Mouse (Mus musculus) CH12.LX (cell line): Measurements from ENCODE around the gene Rusc2. TPM values are rescaled to one million over a fixed set of nuclear protein-coding genes. Genes with fewer than 3 reads are reported as not detected.

Experiments
- DNase-seq: peaks from one replicate; pipeline ENCODE4 v3.0.0-alpha.2; 2013; ENCODE audit errors: extremely low read depth
- H3K27ac ChIP-seq: 2 replicates; pipeline ENCODE4 v1.5.1; 2012; ENCODE audit warnings: low read depth, mild to moderate bottlenecking, control low read depth, moderate library complexity; ENCODE audit not compliant: insufficient read depth
- H3K27me3 ChIP-seq: replicated peaks from 2 replicates; pipeline ENCODE3; 2012; ENCODE audit warnings: inconsistent platforms
- H3K36me3 ChIP-seq, 2 experiments: replicated peaks in 1 of 2; 2 replicates each; pipeline versions ENCODE3 to v1.6.1; 2012; ENCODE audit warnings: inconsistent platforms in 1 of 2, low read length in 1 of 2, mild to moderate bottlenecking in 1 of 2, mixed read lengths in 1 of 2, moderate library complexity in 1 of 2; ENCODE audit not compliant: control insufficient read depth in 1 of 2, insufficient read depth in 1 of 2
- H3K4me1 ChIP-seq, 2 experiments: 2 replicates each; pipeline ENCODE4 v1.6.1; 2012; ENCODE audit warnings: inconsistent platforms in 1 of 2, moderate library complexity in 1 of 2; ENCODE audit not compliant: insufficient read depth in 2 of 2, control insufficient read depth in 1 of 2
- H3K4me2 ChIP-seq: 2 replicates; pipeline ENCODE4 v1.6.1; 2012; ENCODE audit warnings: low read depth, mild to moderate bottlenecking, control low read depth; ENCODE audit not compliant: poor library complexity, insufficient read depth, severe bottlenecking
- H3K4me3 ChIP-seq, 3 experiments: fragments of 150-350 bp in 1 of 3; sonication (generic) in 1 of 3; replicated peaks in 1 of 3; 2 replicates each; pipeline versions ENCODE3 to v1.5.1; 2011 to 2012; ENCODE audit warnings: low read depth in 2 of 3, low read length in 2 of 3, mild to moderate bottlenecking in 2 of 3, moderate library complexity in 2 of 3, control low read depth in 1 of 3, improper control_type of control experiment in 1 of 3, inconsistent platforms in 1 of 3, mixed read lengths in 1 of 3; ENCODE audit not compliant: poor library complexity in 1 of 3
- H3K79me2 ChIP-seq: replicated peaks from 2 replicates; pipeline ENCODE4 v1.6.1; 2012; ENCODE audit warnings: mild to moderate bottlenecking, moderate library complexity; ENCODE audit not compliant: control insufficient read depth, poor library complexity, insufficient read depth, severe bottlenecking; ENCODE audit errors: extremely low read depth
- H3K9ac ChIP-seq: 2 replicates; pipeline ENCODE4 v1.6.1; 2012; ENCODE audit warnings: low read depth, mild to moderate bottlenecking, control low read depth, moderate library complexity; ENCODE audit not compliant: insufficient read depth
- H3K9me3 ChIP-seq: replicated peaks from 2 replicates; pipeline ENCODE3; 2012; ENCODE audit warnings: low read length, inconsistent platforms, mixed read lengths
- CHD1 ChIP-seq: IDR thresholded peaks from 2 replicates; pipeline ENCODE4 v1.6.1; 2012; ENCODE audit warnings: low read depth, low read length, improper control_type of control experiment, inconsistent platforms
- CHD2 ChIP-seq: IDR thresholded peaks from 2 replicates; pipeline ENCODE4 v1.6.1; 2011; ENCODE audit warnings: low read length, improper control_type of control experiment
- E2F4 ChIP-seq: IDR thresholded peaks from 2 replicates; pipeline ENCODE4 v1.6.1; 2011; ENCODE audit warnings: low read depth, low read length, improper control_type of control experiment; ENCODE audit not compliant: insufficient replicate concordance
- ELF1 ChIP-seq: IDR thresholded peaks from 2 replicates; pipeline ENCODE4 v1.6.1; 2014; ENCODE audit warnings: low read depth, mild to moderate bottlenecking, inconsistent platforms, low read length, improper control_type of control experiment
- EP300 ChIP-seq: IDR thresholded peaks from 2 replicates; pipeline ENCODE4 v1.6.1; 2011; ENCODE audit warnings: low read length, improper control_type of control experiment
- HCFC1 ChIP-seq: IDR thresholded peaks from 2 replicates; pipeline ENCODE4 v1.6.1; 2012; ENCODE audit warnings: low read depth, mild to moderate bottlenecking, inconsistent platforms, low read length, improper control_type of control experiment
- IRF4 ChIP-seq: IDR thresholded peaks from 2 replicates; pipeline ENCODE4 v1.6.1; 2014; ENCODE audit warnings: low read depth, mild to moderate bottlenecking, inconsistent platforms, low read length, improper control_type of control experiment
- JUN ChIP-seq: IDR thresholded peaks from 2 replicates; pipeline ENCODE4 v1.6.1; 2011; ENCODE audit warnings: low read depth, mild to moderate bottlenecking, low read length, improper control_type of control experiment, moderate library complexity; ENCODE audit not compliant: insufficient read depth
- JUND ChIP-seq: conservative IDR thresholded peaks from 2 replicates; pipeline ENCODE4 v1.6.1; 2011; ENCODE audit warnings: low read depth, low read length, improper control_type of control experiment
- MAX ChIP-seq: IDR thresholded peaks from 2 replicates; pipeline ENCODE4 v1.6.1; 2011; ENCODE audit warnings: low read length, improper control_type of control experiment
- MAZ ChIP-seq: IDR thresholded peaks from 2 replicates; pipeline ENCODE4 v1.6.1; 2012; ENCODE audit warnings: low read depth, mild to moderate bottlenecking, inconsistent platforms, low read length, improper control_type of control experiment, moderate library complexity
- MXI1 ChIP-seq: IDR thresholded peaks from 2 replicates; pipeline ENCODE4 v1.6.1; 2011; ENCODE audit warnings: mild to moderate bottlenecking, low read depth, low read length, improper control_type of control experiment
- MYC ChIP-seq: IDR thresholded peaks from 2 replicates; pipeline ENCODE4 v1.6.1; 2011; ENCODE audit warnings: low read depth, mild to moderate bottlenecking, improper control_type of control experiment, low read length
- NELFE ChIP-seq: IDR thresholded peaks from 2 replicates; pipeline ENCODE4 v1.6.1; 2011; ENCODE audit warnings: low read depth, low read length, improper control_type of control experiment
- NRF1 ChIP-seq: IDR thresholded peaks from 2 replicates; pipeline ENCODE4 v1.6.1; 2014; ENCODE audit warnings: low read depth, mild to moderate bottlenecking, inconsistent platforms, low read length, improper control_type of control experiment, moderate library complexity
- POLR2A ChIP-seq: IDR thresholded peaks from 2 replicates; pipeline ENCODE4 v1.6.1; 2011; ENCODE audit warnings: low read depth, mild to moderate bottlenecking, improper control_type of control experiment, low read length
- RAD21 ChIP-seq: IDR thresholded peaks from 2 replicates; pipeline ENCODE4 v1.6.1; 2011; ENCODE audit warnings: low read depth, mild to moderate bottlenecking, low read length, improper control_type of control experiment, moderate library complexity
- SIN3A ChIP-seq: IDR thresholded peaks from 2 replicates; pipeline ENCODE4 v1.6.1; 2012; ENCODE audit warnings: low read length, improper control_type of control experiment, inconsistent platforms
- TCF12 ChIP-seq: IDR thresholded peaks from 2 replicates; pipeline ENCODE4 v1.6.1; 2014; ENCODE audit warnings: low read depth, mild to moderate bottlenecking, inconsistent platforms, low read length, improper control_type of control experiment
- UBTF ChIP-seq: IDR thresholded peaks from 2 replicates; pipeline ENCODE4 v1.6.1; 2012; ENCODE audit warnings: low read depth, mild to moderate bottlenecking, inconsistent platforms, low read length, improper control_type of control experiment, moderate library complexity
- USF1 ChIP-seq: IDR thresholded peaks from 2 replicates; pipeline ENCODE4 v1.6.1; 2014; ENCODE audit warnings: low read depth, mild to moderate bottlenecking, inconsistent platforms, low read length, improper control_type of control experiment
- USF2 ChIP-seq: conservative IDR thresholded peaks from 2 replicates; pipeline ENCODE4 v1.6.1; 2011; ENCODE audit warnings: low read depth, low read length, improper control_type of control experiment
- ZKSCAN1 ChIP-seq: IDR thresholded peaks from 2 replicates; pipeline ENCODE4 v1.6.1; 2012; ENCODE audit warnings: low read depth, inconsistent platforms, low read length, improper control_type of control experiment, borderline replicate concordance
- ZMIZ1 ChIP-seq: IDR thresholded peaks from 2 replicates; pipeline ENCODE4 v1.6.1; 2012; ENCODE audit warnings: low read depth, mild to moderate bottlenecking, inconsistent platforms, low read length, improper control_type of control experiment
- dilution Hi-C: fragments of 300-500 bp; cut with MboI; formaldehyde crosslinking; loops from 2 replicates; pipeline ENCODE4 v1.14.3; 2020; ENCODE audit warnings: low sequenced_read_pairs; ENCODE audit not compliant: extremely low pct_unique_long_range_greater_than_20kb, extremely low pct_ligation_motif_present
- in situ Hi-C: fragments of 300-500 bp; cut with MboI; formaldehyde crosslinking; loops from 3 replicates; pipeline ENCODE4 v1.14.3; 2019; ENCODE audit warnings: low sequenced_read_pairs, low pct_ligation_motif_present, low pct_unique_long_range_greater_than_20kb, mixed read lengths
- polyA plus RNA-seq: library from polyadenylated mRNA; unstranded; fragments of >175 nt; gene quantifications from 2 replicates; pipeline ENCODE4 v1.2.1, GENCODE M21; 2012; ENCODE audit warnings: low read depth; ENCODE audit not compliant: insufficient read length
- total RNA-seq, 2 experiments: library from RNA; depleted of rRNA; stranded (reverse); fragments of 300-350 nt in 1 of 2; fragments of >200 nt in 1 of 2; gene quantifications; 2 replicates each; pipeline ENCODE4 v1.2.3; 2012 to 2014

The Rusc2 gene
- total and polyA plus RNA-seq, 3 experiments = not detected

GRCm38 (mm10) chr4:43400976-43401375 lies 19.2 kb downstream of the Rusc2 start:
- H3K9ac ChIP-seq = no peak overlapping the region
- no peak overlapping the region for H3K27ac ChIP-seq
- no peak for DNase-seq
- H3K4me1 ChIP-seq = peaks cover 0 to 3% of the 10 kb centered on the region in 2 experiments; a peak in 1 of 4 replicates
- no peaks in the 10 kb centered on the region for H3K9me3 ChIP-seq
- in situ Hi-C loops (loop anchor here (25.0 kb wide), 1 partner anchor 314 kb away; no protein-coding TSS in a partner anchor), dilution Hi-C loops (no loop called here)
- H3K79me2 ChIP-seq = no peaks in the 10 kb centered on the region
- TF ChIP-seq CHD2 (no peak), TCF12 (no peak), NELFE (no peak), JUN (no peak), POLR2A (no peak), SIN3A (no peak), ZMIZ1 (no peak), MAZ (no peak), ZKSCAN1 (no peak), HCFC1 (no peak), MYC (no peak), MAX (no peak), ELF1 (no peak), E2F4 (no peak), JUND (no peak), MXI1 (no peak), EP300 (no peak)
- H3K36me3 ChIP-seq = no peaks in the 10 kb centered on the region
- H3K27me3 ChIP-seq = peaks cover 22% of the 10 kb centered on the region
- no peak overlapping the region for H3K4me2 ChIP-seq
- no peak overlapping the region for H3K4me3 ChIP-seq

DNA sequence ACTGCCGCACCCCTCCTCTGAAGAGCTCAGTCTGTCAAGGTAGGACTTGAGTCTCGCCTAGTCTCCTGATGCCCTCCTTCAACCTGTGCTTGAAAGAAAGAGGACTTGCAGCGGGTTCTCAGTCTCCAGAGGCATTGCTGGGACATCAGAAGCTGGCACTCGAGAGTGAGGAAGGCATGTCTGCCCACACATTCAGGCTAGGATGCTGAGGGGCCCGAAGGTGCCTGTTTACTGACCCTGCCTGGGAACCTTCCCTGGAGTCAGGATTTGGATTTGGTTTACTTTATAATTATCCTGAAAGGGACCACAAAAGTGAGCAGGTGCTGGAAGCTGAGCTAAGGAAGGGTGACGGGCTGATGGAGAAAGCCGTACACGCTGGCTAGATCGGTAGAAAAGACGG lies 19.7 kb downstream of the Rusc2 start:
- H3K4me1 ChIP-seq = peaks cover 0 to 6% of the 10 kb centered on the region in 2 experiments; a peak in 1 of 4 replicates
- H3K4me3 ChIP-seq = no peak overlapping the region
- no peak overlapping the region for H3K9ac ChIP-seq
- no peak overlapping the region for H3K4me2 ChIP-seq
- in situ Hi-C loops = loop anchor here (25.0 kb wide), 1 partner anchor 314 kb away; no protein-coding TSS in a partner anchor
- H3K9me3 ChIP-seq = no peaks in the 10 kb centered on the region
- peaks cover 21% of the 10 kb centered on the region for H3K27me3 ChIP-seq
- no peak overlapping the region for H3K27ac ChIP-seq
- dilution Hi-C loops = no loop called here
- TF ChIP-seq UBTF (no peak), ZKSCAN1 (no peak), USF1 (no peak), NRF1 (no peak), USF2 (no peak), EP300 (no peak), ELF1 (no peak), MAZ (no peak), CHD1 (no peak), POLR2A (no peak), RAD21 (no peak), IRF4 (no peak)
- no peaks in the 10 kb centered on the region for H3K36me3 ChIP-seq
- DNase-seq = no peak
- no peaks in the 10 kb centered on the region for H3K79me2 ChIP-seq
